Mouse (Mus musculus): Measurements from ENCODE around the gene Unc5c.

GRCm38 (mm10) chr3:141831135-141831534 lies 366.1 kb downstream of the Unc5c start:
- TF ChIP-seq GATA1 (IDR thresholded peaks at IDR 0.05; ENCODE audit: low read length) (no peak), TAL1 (IDR thresholded peaks at IDR 0.05; ENCODE audit: low read length) (no peak)
